Mouse (Mus musculus) gastrocnemius, adult 18-20 months (tissue): ENCODE results near the gene Zfand6. TPM values are rescaled to one million over a fixed set of nuclear protein-coding genes. Genes with fewer than 3 reads are reported as not detected.
A peak's percentile ranks its signal among the peaks of the same experiment; 100 is the strongest.

Experiments used
- DNase-seq: peaks from one replicate; pipeline ENCODE4 v3.0.0; 2021; ENCODE audit warnings: low spot score
- total RNA-seq, 2 experiments: library from RNA; stranded (reverse); gene quantifications; 2 replicates each; pipeline ENCODE4 v1.2.3; 2021

The Zfand6 gene
- total RNA-seq, 2 experiments from 2014 or later = 103 to 104 TPM

DNA sequence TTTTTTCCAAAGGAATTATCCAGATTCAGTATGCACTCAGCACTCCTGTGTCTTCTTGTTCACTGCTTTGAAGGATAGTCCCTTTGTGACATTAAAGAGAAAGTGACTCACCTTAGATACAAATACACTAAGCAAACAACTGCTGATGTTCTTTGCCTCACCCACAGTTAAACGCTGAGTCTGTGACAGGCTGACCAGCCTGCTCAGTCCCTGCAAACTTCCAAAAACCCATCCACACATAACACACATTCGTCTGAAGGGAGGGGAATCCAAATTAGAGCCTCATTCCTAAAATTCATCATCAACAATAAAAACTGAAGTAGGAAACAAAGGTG, 37.8 kb downstream of the Zfand6 start:
- DNase-seq = no peak

DNA sequence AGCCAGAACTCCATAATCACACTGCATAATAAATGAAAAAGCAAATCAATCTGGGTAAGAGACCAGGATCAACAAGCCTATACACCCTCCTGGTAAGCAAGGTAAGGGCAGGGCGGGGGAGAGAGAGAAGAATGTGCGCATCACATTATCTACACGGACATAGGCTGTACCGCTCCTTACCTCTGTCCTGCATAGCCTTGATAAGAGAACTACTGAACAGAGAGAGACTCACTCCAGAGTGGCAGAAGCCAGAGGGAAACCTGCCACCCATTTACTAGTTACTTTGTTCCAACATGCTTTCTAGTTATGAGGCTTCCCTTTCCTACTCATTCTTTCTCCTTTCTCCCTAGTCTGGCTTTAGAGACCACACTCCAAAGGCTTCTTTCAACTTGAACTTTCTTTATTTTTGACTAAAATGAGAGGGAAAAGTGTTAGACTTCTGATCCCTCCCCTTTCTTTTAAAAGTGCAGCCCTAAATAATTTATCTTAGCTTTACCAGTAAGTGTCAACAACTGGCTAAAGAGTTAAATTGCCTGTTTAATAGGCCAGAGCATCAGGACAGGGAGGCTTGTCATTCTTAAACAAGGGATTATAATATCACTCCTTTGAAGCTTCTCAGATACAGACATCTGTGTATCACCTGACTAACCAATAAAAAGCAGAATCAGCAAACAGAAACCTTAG, 38.3 kb downstream of the Zfand6 start:
- no peak for DNase-seq

- no peak for DNase-seq
These were observed 40.7 kb downstream of the Zfand6 start for GRCm38 (mm10) chr7:84649016-84649415.

GRCm38 (mm10) chr7:84646256-84646655, 43.5 kb downstream of the Zfand6 start:
- no peak for DNase-seq

- no peak for DNase-seq
These were observed 46.3 kb downstream of the Zfand6 start for GRCm38 (mm10) chr7:84643270-84643998.

- DNase-seq = no peak
These were observed 47.4 kb downstream of the Zfand6 start for GRCm38 (mm10) chr7:84642159-84642928.

DNA sequence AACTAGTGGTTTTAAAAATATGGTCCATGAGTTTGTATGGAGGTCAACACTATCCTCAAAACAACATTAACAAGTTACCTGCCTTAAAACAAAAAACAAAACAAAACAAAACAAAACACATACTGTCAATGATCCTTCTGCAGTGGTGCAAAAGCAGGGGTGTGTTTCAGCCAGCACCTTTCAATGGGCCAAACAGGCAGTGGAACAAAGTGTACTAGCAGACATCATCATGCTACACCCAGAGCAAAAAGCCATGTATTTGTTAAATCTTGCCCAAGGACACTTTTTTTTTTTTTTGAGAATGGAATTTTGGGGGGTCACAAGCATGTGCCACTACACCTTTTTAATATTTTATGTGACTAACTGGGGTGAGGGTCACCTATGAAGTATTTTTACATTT, 52.8 kb downstream of the Zfand6 start:
- no peak for DNase-seq

GRCm38 (mm10) chr7:84631878-84632277, 57.9 kb downstream of the Zfand6 start:
- DNase-seq = no peak

DNA sequence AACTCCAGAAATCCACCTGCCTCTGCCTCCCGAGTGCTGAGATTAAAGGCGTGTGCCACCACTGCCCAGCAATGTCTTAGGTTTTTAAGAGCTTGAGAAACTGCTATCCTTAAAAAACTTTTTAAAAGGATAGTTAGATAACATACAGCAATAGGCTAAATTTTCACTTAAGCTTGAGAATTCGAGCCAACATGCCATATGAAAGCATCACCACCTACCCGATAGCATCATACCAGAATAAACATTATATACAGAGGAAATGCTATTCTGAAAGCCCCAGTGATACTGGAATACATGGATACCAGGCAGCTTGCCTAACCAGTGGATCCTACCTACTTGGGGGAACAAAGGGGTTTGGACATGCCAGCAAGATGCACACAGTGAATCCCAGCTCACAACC, 66.0 kb downstream of the Zfand6 start:
- no peak for DNase-seq

- DNase-seq = no peak
These were observed 68.8 kb downstream of the Zfand6 start for GRCm38 (mm10) chr7:84620956-84621355.

GRCm38 (mm10) chr7:84618951-84619350, 70.8 kb downstream of the Zfand6 start:
- no peak for DNase-seq

- DNase-seq = no peak
These were observed 77.3 kb downstream of the Zfand6 start for GRCm38 (mm10) chr7:84612445-84612844.

DNA sequence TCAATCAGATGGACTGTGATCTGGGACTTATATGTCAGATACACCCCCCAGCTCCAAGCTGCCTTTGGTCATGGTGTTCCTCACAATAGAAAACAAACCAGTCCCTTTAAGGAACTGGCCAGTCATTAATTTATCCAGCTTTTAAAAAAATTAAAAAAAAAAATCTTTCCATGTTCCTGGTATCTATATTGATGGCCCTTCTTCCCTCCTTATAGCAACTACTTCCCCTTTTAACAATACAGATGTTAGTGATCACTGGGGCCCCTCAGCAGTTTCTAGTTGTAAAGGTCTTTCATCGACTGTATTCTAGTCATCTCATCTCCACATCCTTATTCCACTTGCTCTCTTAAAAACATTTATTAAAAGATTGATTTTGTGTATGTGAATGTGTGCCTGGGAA, 78.2 kb downstream of the Zfand6 start:
- DNase-seq = no peak

DNA sequence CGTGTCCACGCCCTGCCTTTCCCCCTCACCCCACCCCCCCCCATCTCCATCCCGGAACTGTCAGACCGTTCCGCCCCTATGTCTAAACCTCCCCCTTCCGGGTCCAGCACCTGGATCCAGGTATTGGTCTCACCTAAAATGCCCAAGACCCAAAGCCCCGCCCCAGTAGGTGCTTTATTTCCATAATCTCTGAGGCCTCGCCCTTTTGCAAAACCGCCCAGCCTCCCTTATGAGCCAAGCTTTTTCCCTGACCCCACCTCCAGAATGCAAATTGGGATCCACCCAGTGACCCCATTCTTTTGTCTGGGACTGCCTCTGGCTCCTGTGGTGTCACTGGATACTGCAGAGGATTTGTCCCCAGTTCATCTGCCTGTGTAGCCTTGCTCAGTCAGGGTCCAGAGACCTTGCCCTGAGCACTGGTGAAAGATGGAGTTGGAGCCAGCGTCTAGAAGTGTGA, 83.4 kb downstream of the Zfand6 start, which contains the start of gene Fah:
TSS of gene Fah (minus strand) at position 430 of the 457 bp plus-strand sequence.
- DNase-seq = peak; percentile 59

DNA sequence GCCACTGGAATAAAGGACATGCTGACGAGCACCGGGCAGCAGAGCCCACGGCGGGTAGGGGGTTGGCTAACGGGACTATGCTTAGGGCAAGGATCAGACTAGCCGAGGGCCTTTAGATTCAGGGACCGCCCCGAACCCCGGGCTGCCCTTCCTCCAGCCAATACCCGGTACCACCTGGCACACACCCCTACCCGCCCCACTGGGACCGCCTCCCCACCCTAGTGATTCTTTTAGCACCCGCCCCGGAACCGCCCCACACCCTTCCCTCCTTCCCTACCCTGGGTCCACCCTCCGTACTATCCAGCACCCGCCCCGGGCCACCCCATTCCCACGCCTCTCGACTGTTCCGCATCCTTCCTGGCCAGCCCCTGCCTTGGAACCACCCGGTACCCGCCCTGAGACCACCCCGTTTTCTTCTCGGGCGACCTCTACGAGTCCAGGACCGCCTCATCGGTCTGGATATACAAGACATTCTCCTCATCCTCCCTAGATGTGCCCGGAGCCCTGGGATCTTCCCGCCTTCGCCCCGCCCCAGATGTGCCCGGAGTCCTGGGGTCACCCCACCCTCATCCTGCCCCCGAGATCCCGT, 84.0 kb downstream of the Zfand6 start:
- peak; percentile 81 for DNase-seq

DNA sequence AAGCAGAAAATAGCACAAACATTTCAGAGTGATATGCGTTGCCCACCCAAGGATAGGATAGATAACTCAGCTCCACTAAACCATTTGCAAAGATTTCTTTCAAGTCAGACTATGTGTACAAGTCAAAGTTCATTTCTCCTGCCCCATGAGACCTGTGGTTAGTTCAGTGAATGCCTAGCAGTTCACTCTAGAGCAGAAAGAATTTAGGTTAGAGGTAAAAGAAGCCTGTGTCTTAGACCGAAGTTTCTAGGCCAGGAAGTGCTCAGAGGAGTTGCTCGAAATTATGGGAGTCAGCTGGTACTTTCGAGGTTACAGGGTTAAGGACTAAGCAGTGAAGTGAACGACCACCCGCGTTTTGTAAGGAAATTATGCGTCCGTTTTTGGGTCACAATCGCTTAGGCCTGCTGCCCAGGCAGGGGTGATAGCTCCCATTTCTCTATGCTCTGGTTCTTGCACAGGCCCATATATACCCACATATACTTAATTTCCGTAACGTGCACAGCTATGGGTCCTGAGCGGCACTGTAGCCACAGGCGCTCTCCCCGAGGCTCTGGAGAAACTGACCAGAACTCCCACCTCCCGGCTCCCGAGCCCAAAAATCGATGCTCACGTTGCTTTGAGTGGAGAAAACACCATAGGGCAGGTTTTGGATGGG, 84.6 kb downstream of the Zfand6 start:
- DNase-seq = peak; percentile 6

GRCm38 (mm10) chr7:84604501-84604900, 85.3 kb downstream of the Zfand6 start:
- DNase-seq = no peak

DNA sequence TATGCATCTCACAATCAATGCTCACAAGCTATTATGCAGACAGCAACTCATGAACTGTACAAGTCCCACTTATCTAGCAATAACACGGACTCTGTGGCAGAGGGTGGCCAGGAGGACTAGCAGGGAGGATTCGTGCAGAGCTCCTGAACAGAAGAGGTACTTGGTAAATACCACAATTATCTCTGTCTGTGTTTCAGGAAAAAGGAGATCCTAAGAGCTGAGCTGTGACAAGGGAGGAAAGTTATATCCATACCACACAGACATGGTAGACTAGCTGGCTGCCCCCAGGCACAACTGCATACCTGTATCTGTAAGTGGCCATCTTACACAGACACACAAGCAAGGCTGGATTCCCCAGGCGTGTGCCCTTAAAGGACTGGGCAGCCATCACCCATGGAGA, 88.4 kb downstream of the Zfand6 start:
- no peak for DNase-seq

DNA sequence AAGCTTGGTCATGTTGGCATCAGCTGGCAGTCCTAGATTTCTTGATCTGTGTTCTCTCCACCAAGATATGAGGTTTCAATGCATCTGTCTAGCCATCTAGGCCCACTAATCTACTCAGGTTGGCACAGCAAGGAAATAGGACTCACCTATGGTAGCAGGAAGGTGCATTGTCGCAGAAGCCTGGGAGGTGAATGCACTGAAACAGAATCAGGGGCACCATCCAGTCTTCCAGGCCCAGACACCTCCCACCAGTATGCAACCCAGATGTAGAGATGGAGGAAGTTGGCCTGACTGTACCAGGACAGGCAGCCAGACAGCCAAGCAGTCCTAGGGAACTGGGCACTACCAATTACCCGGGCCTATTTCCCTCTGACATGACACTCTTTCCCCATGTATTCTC, 89.1 kb downstream of the Zfand6 start:
- no peak for DNase-seq

DNA sequence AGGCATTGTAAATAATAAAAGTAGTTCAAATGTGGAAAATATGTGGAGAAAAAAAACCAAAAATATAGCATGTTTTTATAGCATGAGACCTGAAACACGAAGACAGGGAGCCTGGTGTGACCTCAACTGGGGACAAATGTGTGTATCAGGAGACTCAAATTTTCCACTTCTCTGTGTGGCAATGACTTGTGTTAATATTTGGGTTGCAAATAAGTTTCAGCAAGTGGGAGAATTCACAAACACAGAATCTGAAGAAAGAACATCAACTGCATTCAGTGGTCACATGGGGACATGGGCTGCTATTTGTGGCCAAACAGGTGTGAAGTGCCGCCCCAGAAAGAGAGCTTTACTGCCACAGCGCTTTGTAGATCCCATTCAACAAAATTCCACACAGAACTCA, 93.1 kb downstream of the Zfand6 start:
- no peak for DNase-seq

DNA sequence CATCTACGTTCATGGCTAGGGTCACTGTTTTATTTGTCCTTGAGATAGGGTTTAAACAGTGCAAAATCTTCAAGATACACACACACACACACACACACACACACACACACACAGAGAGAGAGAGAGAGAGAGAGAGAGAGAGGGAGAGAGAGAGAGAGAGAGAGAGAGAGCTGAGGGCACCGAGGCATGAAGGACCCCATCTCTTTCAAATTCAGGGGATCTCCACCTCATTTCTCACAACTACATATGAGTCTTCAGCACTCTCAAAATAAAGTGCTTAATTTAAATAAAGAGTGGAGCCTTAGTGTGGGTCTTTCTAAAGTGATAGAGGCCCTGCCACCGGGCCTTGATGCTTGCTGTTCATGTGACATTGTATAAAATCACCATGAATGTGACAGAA, 93.8 kb downstream of the Zfand6 start:
- DNase-seq = no peak
